Mouse (Mus musculus): ENCODE results near the gene Trpm1. TPM values are rescaled to one million over a fixed set of nuclear protein-coding genes. Genes with fewer than 3 reads are reported as not detected.

The Trpm1 gene
- total RNA-seq, 2 experiments from 2014 or later = not detected

DNA sequence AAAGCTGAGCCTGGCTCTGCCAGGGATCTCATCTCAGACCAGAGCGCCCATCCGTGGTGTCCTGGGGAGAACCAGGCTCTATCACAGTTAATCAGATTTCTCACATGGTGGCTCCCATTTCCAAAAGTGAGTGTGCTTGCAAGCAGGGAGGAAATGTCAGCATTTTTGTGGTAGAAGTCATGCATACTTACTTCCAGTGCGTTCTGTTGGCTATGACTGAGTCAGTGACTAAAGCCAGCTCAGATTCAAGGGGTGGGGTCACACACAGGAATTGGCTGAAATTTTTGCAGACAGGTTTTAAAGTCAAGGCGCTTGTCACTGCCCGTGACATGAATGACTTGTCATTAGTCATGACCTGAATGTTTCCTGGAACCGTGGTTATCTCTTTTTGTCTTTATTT lies 123.3 kb downstream of the Trpm1 start:
- ATAC-seq (replicated peaks; ENCODE audit: low FRiP score, poor library complexity, severe bottlenecking) = no peak

DNA sequence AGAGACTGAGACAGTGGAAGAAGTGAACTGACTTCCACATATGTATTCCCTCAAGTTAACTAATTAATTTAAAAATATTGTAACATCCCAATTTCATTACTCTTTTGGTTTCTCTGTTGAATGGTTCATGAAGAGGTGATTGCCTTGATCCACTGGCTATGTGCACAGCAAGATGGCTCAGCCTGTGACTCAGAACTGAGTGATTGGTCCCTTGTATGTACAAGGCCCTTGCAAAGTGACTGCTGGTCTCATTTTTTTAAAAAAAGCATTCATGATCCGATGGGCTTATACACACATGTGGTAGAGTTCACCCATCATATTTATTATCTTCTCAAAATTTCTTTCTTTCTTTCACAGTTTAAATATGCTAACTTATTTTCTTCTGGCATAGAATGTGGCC lies 124.9 kb downstream of the Trpm1 start:
- ATAC-seq (replicated peaks; ENCODE audit: low FRiP score, poor library complexity, severe bottlenecking) = no peak

DNA sequence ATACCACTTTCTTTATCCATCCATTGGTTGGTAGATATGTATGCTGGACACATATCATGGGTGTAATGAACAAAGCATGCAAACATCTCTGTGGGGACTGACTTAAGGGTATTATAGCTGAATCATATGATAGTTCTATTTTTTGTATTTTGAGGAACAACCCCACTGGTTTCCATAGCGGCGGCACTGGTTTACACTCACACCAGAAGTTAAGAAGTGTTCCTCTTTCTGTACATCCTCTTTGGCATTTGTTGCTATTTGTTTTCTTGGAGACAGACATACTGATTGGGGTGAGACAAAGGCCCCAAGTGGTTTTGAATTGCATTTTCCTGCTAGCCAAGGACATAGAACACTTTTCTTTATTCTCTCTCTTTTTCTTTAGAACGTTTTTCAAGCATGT lies 125.9 kb downstream of the Trpm1 start:
- ATAC-seq (replicated peaks; ENCODE audit: low FRiP score, poor library complexity, severe bottlenecking) = no peak

DNA sequence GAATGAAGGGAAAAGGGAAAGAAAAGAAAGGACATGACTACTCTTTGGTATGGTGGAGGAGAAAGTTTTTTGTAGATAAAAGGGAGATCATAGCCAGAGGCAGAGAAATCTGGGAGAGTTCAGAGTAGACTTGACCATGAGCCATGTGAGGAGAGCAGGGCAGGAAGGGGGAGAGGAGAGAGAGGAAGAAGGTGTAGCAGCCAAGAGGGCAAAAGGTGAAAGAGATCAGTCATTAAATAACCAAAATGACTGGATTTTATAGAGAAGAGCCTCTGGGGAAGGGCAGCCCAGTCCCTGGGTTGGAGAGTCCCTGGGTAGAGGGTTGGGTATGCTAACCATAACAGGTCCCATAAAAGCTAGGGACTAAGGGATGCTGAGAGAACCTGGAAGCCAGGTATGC lies 132.9 kb downstream of the Trpm1 start:
- no peak for ATAC-seq (replicated peaks; ENCODE audit: low FRiP score, poor library complexity, severe bottlenecking)

DNA sequence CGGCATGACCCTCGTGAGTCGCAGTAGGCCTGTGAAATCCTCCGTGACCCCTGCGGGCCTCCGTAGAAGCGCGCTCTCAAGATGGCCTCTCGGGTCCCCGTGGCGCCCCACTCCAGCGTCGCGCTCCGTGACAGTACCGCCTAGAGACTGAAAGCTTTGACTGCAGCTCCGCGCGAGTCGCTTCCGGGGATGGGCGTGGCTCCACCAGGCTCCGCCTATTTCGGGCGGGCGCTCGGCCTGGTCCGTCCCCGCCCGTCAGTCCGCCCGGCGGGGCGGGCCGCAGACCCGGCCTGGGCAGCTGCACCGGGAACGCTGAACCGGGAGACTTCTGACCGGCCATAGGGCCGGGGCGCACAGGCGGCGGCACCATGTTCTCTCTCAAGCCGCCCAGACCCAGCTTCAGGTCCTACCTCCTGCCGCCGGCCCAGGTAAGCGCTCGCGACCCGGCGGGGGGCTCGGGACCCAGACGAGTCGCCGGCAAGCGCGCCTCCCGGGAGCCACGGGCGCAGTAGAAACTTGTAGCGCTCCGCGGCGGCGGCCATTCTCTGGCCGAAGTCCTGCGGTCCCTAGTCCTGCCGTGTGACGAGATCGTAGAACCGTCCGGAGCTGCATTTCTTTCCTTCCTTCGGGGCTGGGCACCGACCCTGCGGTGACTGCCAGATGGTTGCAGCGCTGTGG lies 133.9 kb downstream of the Trpm1 start, which contains the start of gene Mtmr10:
Gene Mtmr10, plus strand, starts transcription at position 240 of the 678 bp plus-strand sequence.
- ATAC-seq (replicated peaks; ENCODE audit: low FRiP score, poor library complexity, severe bottlenecking) = peak; percentile 99

DNA sequence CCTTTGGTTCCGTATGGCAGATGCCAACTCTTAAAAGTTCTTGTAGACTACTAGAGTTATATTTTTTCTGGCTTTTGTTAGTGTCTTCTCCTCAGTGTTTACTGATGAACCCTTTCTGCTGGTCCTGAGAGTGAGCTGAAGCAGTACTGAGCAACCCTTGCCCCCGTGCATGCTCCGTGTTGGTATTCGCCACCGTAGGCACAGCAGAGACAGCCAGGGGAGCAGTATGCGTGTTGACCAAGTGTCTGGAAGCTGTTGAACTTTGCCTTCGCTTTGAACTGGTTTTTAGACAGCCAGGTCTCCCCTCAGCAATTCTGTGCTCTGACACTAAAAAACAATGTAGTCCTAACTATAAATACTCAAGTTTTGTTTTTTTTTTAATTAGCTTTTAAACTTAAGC lies 135.8 kb downstream of the Trpm1 start:
- no peak for ATAC-seq (replicated peaks; ENCODE audit: low FRiP score, poor library complexity, severe bottlenecking)

DNA sequence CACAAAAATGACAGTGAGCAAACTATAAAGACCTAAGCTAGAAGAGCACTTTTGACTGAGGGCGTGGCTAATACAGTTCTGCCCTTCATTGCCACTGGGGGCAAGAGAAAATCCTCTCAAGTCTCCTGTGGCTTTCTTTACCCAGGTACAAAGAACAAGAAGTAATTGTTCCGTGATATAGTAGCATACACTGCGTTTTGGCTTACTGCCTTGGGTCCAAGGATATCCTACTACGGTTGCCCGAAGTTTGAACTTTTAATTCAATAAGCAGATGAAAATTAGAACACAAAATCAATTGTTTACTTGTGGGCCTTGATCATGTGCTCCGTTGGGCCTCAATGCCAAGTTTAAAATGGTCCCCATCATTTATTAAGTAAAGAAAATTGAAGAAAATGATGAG lies 136.8 kb downstream of the Trpm1 start:
- ATAC-seq (replicated peaks; ENCODE audit: low FRiP score, poor library complexity, severe bottlenecking) = no peak

DNA sequence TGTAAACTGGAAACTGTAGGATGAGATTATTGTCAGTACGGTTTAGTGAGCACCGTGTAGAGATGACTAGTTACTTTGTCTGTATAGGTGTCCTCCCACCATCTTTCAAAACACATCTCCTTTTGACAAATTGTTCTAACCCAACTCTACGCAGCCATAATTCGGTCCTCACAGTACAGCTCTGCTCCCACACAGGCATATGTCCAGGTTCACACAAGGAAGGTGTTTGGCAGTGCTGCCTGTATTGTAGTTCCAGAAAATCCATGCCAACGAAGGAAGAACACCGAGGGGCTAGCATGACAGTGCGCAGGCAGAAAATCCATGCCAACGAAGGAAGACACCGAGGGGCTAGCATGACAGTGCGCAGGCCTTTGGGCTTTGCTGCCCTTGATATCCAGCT lies 138.1 kb downstream of the Trpm1 start:
- ATAC-seq (replicated peaks; ENCODE audit: low FRiP score, poor library complexity, severe bottlenecking) = no peak

DNA sequence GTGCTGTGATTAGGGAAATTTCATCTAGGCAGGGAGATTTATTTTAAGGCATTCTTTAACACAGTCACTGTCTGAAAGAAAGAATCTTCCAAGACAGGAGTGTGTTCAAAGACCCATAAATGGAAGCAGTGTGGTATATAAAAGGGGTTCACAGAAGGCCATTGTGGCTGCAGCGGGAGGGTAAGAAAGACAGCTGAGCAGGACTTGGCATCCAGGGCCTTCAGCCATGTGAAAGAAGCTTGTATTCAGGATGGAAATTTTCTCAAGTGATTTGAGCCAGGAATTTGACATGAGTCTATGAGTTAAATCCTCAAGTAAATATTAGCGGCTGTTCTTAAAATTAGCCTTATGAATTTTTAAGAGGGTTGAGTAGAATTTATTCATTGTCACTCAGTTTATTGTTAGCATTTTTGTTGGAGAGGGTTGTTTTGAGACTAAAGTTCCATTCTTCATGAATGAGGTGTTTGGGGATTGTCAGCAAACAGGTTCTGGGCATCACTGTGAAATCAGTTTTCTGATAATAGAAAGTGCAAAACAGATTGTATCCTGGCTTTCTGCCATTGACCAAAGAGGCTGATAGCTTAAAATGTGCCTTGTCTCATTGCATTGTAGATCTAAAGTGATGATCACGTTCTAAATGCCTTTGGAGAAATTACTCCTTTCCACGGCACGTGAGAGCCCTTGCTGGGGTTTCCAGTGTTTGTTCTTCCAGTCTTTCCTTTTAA lies 142.8 kb downstream of the Trpm1 start:
- no peak for ATAC-seq (replicated peaks; ENCODE audit: low FRiP score, poor library complexity, severe bottlenecking)

DNA sequence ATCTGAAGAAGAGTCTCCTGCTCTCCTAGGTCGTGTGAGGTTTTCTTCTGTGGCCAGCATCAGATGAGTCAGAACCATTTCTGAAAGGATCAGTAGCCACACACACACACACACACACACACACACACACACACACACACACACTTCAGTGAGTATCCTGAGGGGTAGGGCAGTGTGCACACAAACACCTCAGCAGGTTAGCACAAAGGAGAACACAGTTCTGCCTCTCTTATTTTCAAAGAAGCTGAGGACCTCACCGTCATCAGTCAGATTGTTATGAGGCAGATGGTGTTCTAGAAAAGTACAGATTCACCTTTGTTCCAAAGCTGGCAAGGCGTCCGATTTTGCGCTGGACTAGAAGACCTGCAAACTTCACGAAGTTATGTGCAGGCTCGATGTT lies 156.6 kb downstream of the Trpm1 start:
- ATAC-seq (replicated peaks; ENCODE audit: low FRiP score, poor library complexity, severe bottlenecking) = no peak

DNA sequence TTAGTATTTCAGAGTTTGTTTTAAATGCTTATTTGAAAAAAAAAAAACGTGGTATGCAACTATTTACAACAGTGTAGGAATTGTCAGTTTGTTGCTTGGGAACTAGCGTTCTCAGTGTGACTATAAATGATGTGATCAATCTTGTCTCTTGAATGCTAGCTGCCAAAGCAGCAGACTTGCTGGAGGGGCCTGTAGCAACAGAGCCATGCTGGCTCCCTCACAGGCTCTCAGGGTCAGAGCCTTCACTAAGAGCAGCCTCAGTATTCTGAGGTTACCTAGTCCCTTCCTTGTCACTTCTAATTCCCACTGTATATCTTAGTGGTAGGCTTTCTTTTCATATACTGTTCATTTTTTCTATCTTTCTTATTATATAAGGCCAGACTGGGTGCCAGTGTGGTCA lies 157.1 kb downstream of the Trpm1 start:
- no peak for ATAC-seq (replicated peaks; ENCODE audit: low FRiP score, poor library complexity, severe bottlenecking)

DNA sequence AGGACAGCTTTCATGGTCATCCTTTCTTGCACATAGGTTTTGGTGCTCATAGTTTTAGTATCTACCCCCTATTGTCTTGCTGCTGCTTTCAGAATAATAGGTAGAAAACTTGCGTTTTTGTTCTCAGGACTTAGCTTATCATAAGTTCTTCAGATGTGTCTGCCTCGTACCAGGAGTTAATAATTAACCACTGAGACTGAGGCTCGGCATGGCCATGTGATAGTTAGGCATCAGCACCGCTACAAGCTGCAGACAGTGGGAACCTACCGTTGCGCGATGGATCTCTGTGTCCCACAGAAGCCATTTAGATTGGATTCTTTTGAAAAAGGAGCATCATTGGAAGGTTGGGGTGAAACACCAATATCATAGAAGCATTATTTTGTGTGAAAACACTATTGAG lies 159.2 kb downstream of the Trpm1 start:
- no peak for ATAC-seq (replicated peaks; ENCODE audit: low FRiP score, poor library complexity, severe bottlenecking)

Other genes starting within 250 kb of the Trpm1 start
- gene E030018B13Rik, start 237.0 kb upstream of the Trpm1 start, total RNA-seq (2015; ENCODE audit: low replicate concordance) = not detected in 2 replicates
- not detected in 2 replicates for gene E030018B13Rik, start 237.0 kb upstream of the Trpm1 start, total RNA-seq (2017; ENCODE audit: low replicate concordance)
- 41.8 and 46.9 TPM in 2 replicates for gene Klf13, start 214.9 kb upstream of the Trpm1 start, total RNA-seq (2015; ENCODE audit: low replicate concordance)
- gene Klf13, start 214.9 kb upstream of the Trpm1 start, total RNA-seq (2017; ENCODE audit: low replicate concordance) = 53.8 and 60.1 TPM in 2 replicates
- gene Mtmr10, start 133.8 kb downstream of the Trpm1 start, total RNA-seq (2015; ENCODE audit: low replicate concordance) = 5.4 and 6.3 TPM in 2 replicates
- gene Mtmr10, start 133.8 kb downstream of the Trpm1 start, total RNA-seq (2017; ENCODE audit: low replicate concordance) = 1.6 and 2.6 TPM in 2 replicates
- 1.1 and 1.3 TPM in 2 replicates for gene Fan1, start 220.3 kb downstream of the Trpm1 start, total RNA-seq (2015; ENCODE audit: low replicate concordance)
- gene Fan1, start 220.3 kb downstream of the Trpm1 start, total RNA-seq (2017; ENCODE audit: low replicate concordance) = 2.1 and 3.6 TPM in 2 replicates
- 26.0 and 45.8 TPM in 2 replicates for gene Mphosph10, start 238.4 kb downstream of the Trpm1 start, total RNA-seq (2015; ENCODE audit: low replicate concordance)
- 13.9 and 31.8 TPM in 2 replicates for gene Mphosph10, start 238.4 kb downstream of the Trpm1 start, total RNA-seq (2017; ENCODE audit: low replicate concordance)
- gene Mcee, start 238.8 kb downstream of the Trpm1 start, total RNA-seq (2015; ENCODE audit: low replicate concordance) = 2.9 and 28.1 TPM in 2 replicates
- gene Mcee, start 238.8 kb downstream of the Trpm1 start, total RNA-seq (2017; ENCODE audit: low replicate concordance) = 17.8 and 43.5 TPM in 2 replicates

Data from erythroid progenitor cell, adult 5-6 weeks (primary cell).